Mouse (Mus musculus): Measurements from ENCODE around the gene Gm8906. TPM values are rescaled to one million over a fixed set of nuclear protein-coding genes. Genes with fewer than 3 reads are reported as not detected.
"Not testable (repeated sequence)": the region's sequence is repeated elsewhere in the genome, so short reads cannot be mapped to it uniquely, and the experiment has no call there.

Gm8906 gene
- polyA plus RNA-seq (2016; fragmentation: Nextera tagmentation; extraction: Ambion mirVana) = not detected in 2 replicates

- not testable (repeated sequence) for H3K27me3 ChIP-seq (ENCODE audit: insufficient read depth, poor library complexity, severe bottlenecking); H3K4me3 ChIP-seq; H3K27ac ChIP-seq; H3K4me1 ChIP-seq (replicated peaks); H3K36me3 ChIP-seq; DNase-seq (ENCODE audit: low spot score); H3K9me3 ChIP-seq
- 57% methylated on average over 2 of the region's 3 CpGs for WGBS
These were observed at the start of gene Gm8906 for GRCm38 (mm10) chr5:11502385-11502784. Gene Gm8906, plus strand, starts transcription at chr5:11502685.

Other genes starting within 250 kb of the Gm8906 start
- gene Gm8890, start 246.7 kb upstream of the Gm8906 start, polyA plus RNA-seq (2016; fragmentation: Nextera tagmentation; extraction: Ambion mirVana) = not detected in 2 replicates
- not detected in 2 replicates for gene Speer1, start 161.2 kb upstream of the Gm8906 start, polyA plus RNA-seq (2016; fragmentation: Nextera tagmentation; extraction: Ambion mirVana)
- gene Gm8897, start 86.3 kb upstream of the Gm8906 start, polyA plus RNA-seq (2016; fragmentation: Nextera tagmentation; extraction: Ambion mirVana) = not detected in 2 replicates
- not detected in 2 replicates for gene Gm6460, start 92.2 kb downstream of the Gm8906 start, polyA plus RNA-seq (2016; fragmentation: Nextera tagmentation; extraction: Ambion mirVana)
- not detected in 2 replicates for gene Gm8922, start 179.3 kb downstream of the Gm8906 start, polyA plus RNA-seq (2016; fragmentation: Nextera tagmentation; extraction: Ambion mirVana)

All from hindbrain, embryonic 10.5 days (tissue).